Mouse (Mus musculus) testis, postnatal 10 days (tissue): ENCODE results near the gene Dll1.

Experiments used
- DNase-seq: peaks from one replicate; pipeline ENCODE4 v3.0.0; 2021; ENCODE audit warnings: low spot score

Gene Dll1

DNA sequence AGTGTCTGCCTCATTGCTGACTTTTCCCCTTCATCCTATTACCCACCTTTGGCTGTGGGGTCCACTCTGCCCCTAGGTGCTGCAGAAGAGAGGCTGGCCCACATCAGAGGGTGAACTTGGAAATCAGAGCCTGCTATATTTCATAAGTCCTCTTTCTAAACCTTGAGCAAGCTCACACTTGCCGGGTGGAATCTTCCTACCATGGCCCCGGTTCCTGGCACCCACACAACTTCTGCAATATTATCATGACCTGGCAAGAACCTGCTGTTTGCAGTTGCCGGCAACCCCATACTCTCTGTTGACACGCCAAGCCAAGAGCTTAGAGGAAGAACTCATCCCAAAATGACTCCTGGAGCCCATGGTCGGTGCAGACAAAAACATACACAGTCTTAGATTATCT lies 49.6 kb downstream of the Dll1 start:
- no peak for DNase-seq

DNA sequence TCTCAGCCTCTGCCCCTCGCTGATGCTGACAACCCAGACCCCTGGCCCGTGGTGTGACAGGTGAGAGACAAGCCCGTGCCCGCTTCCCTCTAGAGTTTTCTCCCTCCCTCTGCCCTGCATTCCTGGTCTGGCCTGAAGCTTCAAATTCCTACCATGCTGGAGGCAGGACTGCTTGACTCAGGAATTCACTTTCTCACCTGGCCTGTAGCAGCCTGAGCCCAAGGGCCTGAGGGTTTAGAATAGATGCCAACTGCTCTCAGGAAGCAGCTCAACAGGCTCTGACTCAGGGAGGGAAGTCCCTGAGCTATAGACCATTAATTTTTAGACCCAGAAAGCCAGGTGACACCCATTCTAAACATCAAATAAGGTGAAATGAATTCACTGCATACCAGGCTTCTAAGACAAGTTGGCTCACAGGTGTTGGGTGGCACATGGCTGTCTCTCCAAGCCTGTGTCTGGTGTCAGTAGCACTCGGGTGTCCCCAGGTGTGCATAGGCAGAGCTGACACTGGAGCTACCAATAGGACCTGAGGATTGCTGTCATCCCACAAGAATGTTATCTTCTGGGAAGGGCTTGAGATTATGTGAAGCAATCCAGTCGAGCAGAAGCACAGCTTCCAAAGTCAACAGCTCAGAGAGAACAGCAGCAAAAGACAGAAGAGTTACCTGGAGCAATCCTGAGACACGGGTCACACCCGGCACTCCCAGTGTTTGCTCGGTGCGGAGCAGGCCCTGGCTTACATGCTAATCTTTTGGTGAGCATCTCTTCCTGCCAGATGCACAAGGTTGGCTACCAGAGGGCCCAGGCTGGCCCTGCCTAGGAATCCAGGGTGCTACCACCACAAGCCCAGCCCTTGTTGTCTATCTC lies 50.5 kb downstream of the Dll1 start:
- DNase-seq, result no peak

DNA sequence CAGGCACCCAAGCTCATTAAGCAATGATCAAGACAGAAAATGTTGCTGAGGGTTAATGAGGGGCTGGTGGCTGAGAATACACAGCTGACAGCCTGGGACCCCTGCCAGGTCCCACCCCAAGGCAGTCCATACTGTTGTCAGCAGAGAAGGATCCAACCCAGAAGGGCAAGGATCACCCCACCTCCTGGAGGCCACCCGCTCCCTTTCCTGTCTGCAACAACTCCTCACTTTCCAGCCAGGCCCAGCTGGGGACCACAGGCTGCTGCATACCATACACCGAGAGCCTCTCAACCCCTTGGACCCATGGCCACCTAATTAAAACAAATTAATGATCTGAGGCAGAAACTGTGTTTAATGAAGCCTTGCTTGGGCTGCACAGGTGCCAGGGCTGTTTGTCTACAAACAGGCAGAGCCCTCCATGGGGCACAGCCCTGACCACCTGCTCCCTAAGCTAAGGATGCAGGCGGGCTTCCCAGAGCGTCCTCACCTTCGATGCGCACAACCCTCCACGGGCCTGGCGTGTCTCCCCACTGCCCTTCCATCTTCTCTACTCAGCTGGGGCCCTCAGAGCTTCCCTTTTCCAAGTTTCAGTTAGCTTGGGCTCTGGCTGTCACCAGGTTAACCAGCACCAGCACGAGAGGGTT lies 53.4 kb downstream of the Dll1 start:
- peak; percentile 46 for DNase-seq
